ENCODE assay signal across 35 mouse cellular contexts in the genomic region with DNA sequence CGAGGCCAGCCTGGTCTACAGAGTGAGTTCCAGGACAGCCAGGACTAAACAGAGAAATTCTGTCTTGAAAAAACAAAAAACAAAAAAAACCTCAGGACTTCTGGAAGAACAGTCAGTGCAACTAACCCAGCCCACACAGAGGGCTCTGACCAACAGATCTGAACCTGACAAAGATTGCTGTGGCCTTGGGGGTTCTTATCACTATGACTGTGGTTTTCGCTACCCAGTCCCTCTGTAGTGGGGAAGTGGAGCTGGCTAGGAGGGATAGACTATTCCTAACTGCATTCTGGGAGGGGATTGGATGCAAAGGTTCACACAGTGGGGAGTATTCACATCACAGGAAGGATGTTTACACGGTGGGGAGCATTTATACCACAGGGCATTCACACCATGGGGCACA. TPM values are rescaled to one million over a fixed set of nuclear protein-coding genes. Genes with fewer than 3 reads are reported as not detected.
"Had no signal": no experiment of that assay in that cellular context is flagged by ENCODE, and none has a peak within 500 bp of the region (broad histone marks: within the 10 kb centered on the region; RNA-seq: fewer than 3 reads in every experiment).

No protein-coding gene starts in this region.

- H3K9ac ChIP-seq: heart, embryonic 12.5 days; heart, embryonic 13.5 days; heart, embryonic 15.5 days; hindbrain, embryonic 12.5 days; hindbrain, embryonic 13.5 days; hindbrain, embryonic 14.5 days; hindbrain, embryonic 15.5 days; intestine, embryonic 15.5 days; kidney, embryonic 15.5 days had no signal

- H3K27ac ChIP-seq: heart, embryonic 13.5 days; heart, embryonic 15.5 days; hindbrain, embryonic 10.5 days; hindbrain, embryonic 12.5 days; hindbrain, embryonic 13.5 days; hindbrain, embryonic 14.5 days; hindbrain, embryonic 15.5 days; hindbrain, postnatal 0 days; intestine, embryonic 15.5 days; kidney, embryonic 15.5 days; kidney, postnatal 0 days; layer of hippocampus, adult 2 months; left cerebral cortex, adult 2 months had no signal

- H3K36me3 ChIP-seq: heart, embryonic 12.5 days; heart, embryonic 13.5 days; heart, embryonic 15.5 days; hindbrain, embryonic 10.5 days; hindbrain, embryonic 12.5 days; hindbrain, embryonic 13.5 days; hindbrain, embryonic 15.5 days; intestine, embryonic 15.5 days; kidney, embryonic 15.5 days had no signal

- H3K9me3 ChIP-seq: heart, embryonic 12.5 days; heart, embryonic 13.5 days; heart, embryonic 15.5 days; hindbrain, embryonic 10.5 days; hindbrain, embryonic 12.5 days; hindbrain, embryonic 13.5 days; hindbrain, embryonic 15.5 days; intestine, embryonic 15.5 days; kidney, embryonic 15.5 days had no signal

- DNase-seq: heart, postnatal 10 days; heart, postnatal 14 days; heart, postnatal 36 days; heart, postnatal 4 days; kidney, adult 11 months; kidney, adult 18-20 months; kidney, adult 2 months; kidney, adult 8-10 months; kidney, adult 9 months; kidney, postnatal 10 days; kidney, postnatal 14 days; kidney, postnatal 25 days; kidney, postnatal 36 days; kidney, postnatal 4 days; layer of hippocampus, adult 9-11 months; layer of hippocampus, postnatal 36 days had no signal

- ATAC-seq: hindbrain, embryonic 16.5 days; hindbrain, postnatal 0 days; inflammation-experienced regulatory T-cells, adult 6 months; intestine, embryonic 15.5 days; intestine, embryonic 16.5 days had no signal

- H3K4me1 ChIP-seq: heart, embryonic 12.5 days; heart, embryonic 13.5 days; heart, embryonic 15.5 days; hindbrain, embryonic 10.5 days; hindbrain, embryonic 12.5 days; hindbrain, embryonic 13.5 days; hindbrain, embryonic 15.5 days; intestine, embryonic 15.5 days; kidney, embryonic 15.5 days had no signal

- H3K4me2 ChIP-seq: heart, embryonic 11.5 days; heart, embryonic 12.5 days; heart, embryonic 13.5 days; heart, embryonic 15.5 days; hindbrain, embryonic 12.5 days; hindbrain, embryonic 13.5 days; hindbrain, embryonic 14.5 days; hindbrain, embryonic 15.5 days; intestine, embryonic 15.5 days; kidney, embryonic 15.5 days had no signal

- H3K4me3 ChIP-seq: heart, embryonic 12.5 days; heart, embryonic 13.5 days; heart, embryonic 15.5 days; hindbrain, embryonic 10.5 days; hindbrain, embryonic 12.5 days; hindbrain, embryonic 13.5 days; hindbrain, embryonic 15.5 days; intestine, embryonic 15.5 days; kidney, embryonic 15.5 days; layer of hippocampus, adult 2 months; left cerebral cortex, adult 2 months had no signal

- H3K27me3 ChIP-seq: heart, embryonic 15.5 days; hindbrain, embryonic 13.5 days; hindbrain, embryonic 15.5 days; intestine, embryonic 15.5 days; kidney, embryonic 15.5 days had no signal

RNA-seq across cellular contexts. Expression of a gene that starts 4.7 kb away (rescaled TPM):
- polyA plus RNA-seq: hindbrain, embryonic 11.5 days had no signal
